Comparison of ENCODE assay signal across 25 mouse cellular contexts in the genomic region with DNA sequence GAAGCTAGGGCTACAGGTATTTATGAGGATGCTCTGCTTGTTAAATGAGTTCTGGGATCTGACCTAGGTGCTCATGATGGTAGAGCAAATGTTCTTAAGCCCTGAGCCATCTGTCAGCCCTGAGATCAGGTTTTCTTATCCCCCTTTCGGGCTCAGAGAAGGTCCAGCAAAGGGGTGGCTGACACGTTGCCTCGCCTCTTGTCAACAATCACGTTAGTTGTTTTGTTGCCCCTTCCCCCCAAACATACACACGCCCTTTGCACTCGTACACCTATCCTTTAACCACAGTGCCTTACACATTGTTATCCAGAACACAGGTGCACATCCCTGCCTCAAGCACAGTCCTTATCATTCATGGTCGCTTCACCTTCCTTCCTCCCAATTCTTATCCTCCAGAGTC. TPM values are rescaled to one million over a fixed set of nuclear protein-coding genes. Genes with fewer than 3 reads are reported as not detected.
DNase-seq lines count a peak whose midpoint lies in the region; ATAC-seq and TF ChIP-seq lines count a peak whose summit lies in the region.
"Had no signal": no experiment of that assay in that cellular context is flagged by ENCODE, and none has a peak within 500 bp of the region (broad histone marks: within the 10 kb centered on the region; RNA-seq: fewer than 3 reads in every experiment).

No protein-coding gene starts in this region.

- ATAC-seq in kidney, embryonic 15.5 days (replicated peaks; ENCODE audit: low FRiP score): no peak
- no peak for ATAC-seq in kidney, embryonic 14.5 days (ENCODE audit: low FRiP score, low TSS enrichment)
- ATAC-seq in megakaryocyte, adult 5-6 weeks (ENCODE audit: poor library complexity, severe bottlenecking): no peak
- ATAC-seq: forebrain, embryonic 14.5 days; forebrain, embryonic 16.5 days had no signal

- no peak overlapping the region for H3K27ac ChIP-seq in heart, embryonic 10.5 days
- H3K27ac ChIP-seq in kidney, embryonic 15.5 days: 0 out of 2 replicates have a peak overlapping the region, but pooled peaks have one; percentile 76
- no peak overlapping the region for H3K27ac ChIP-seq in kidney, embryonic 14.5 days (ENCODE audit: low read depth, low read length)
- H3K27ac ChIP-seq in MEL (ENCODE audit: control insufficient read depth, low read depth, low read length): no peak overlapping the region
- H3K27ac ChIP-seq: embryonic facial prominence, embryonic 13.5 days; embryonic facial prominence, embryonic 15.5 days; forebrain, embryonic 10.5 days; forebrain, embryonic 12.5 days had no signal

- no peaks in the 10 kb centered on the region for H3K9me3 ChIP-seq in heart, embryonic 10.5 days
- H3K9me3 ChIP-seq in kidney, embryonic 15.5 days (replicated peaks): no peaks in the 10 kb centered on the region
- no peaks in the 10 kb centered on the region for H3K9me3 ChIP-seq in kidney, embryonic 14.5 days (ENCODE audit: control insufficient read depth, low read length)
- no peaks in the 10 kb centered on the region for H3K9me3 ChIP-seq in MEL (replicated peaks; ENCODE audit: insufficient read depth, low read length)
- H3K9me3 ChIP-seq: embryonic facial prominence, embryonic 13.5 days; embryonic facial prominence, embryonic 15.5 days; forebrain, embryonic 10.5 days; forebrain, embryonic 12.5 days; G1E had no signal

- H3K9ac ChIP-seq in kidney, embryonic 15.5 days: no peak overlapping the region
- H3K9ac ChIP-seq in kidney, embryonic 14.5 days (ENCODE audit: low read depth, low read length): no peak overlapping the region
- H3K9ac ChIP-seq in MEL (ENCODE audit: control insufficient read depth, low read depth, low read length, poor library complexity, severe bottlenecking): no peak overlapping the region
- H3K9ac ChIP-seq: embryonic facial prominence, embryonic 13.5 days; embryonic facial prominence, embryonic 15.5 days; forebrain, embryonic 12.5 days had no signal

- peak in 1 of 2 experiments; percentile 40; a peak in 1 of 4 replicates for TF ChIP-seq POLR2A in MEL (IDR thresholded peaks at IDR 0.05; ENCODE audit: control insufficient read depth in 1 of 2, insufficient read depth in 1 of 2, low read depth in 1 of 2, low read length in 2 of 2, poor library complexity in 1 of 2)

- TF ChIP-seq EP300 in MEL (IDR thresholded peaks at IDR 0.05; ENCODE audit: low read depth in 1 of 2, low read length in 2 of 2): no peak

- H3K79me2 ChIP-seq in MEL (ENCODE audit: control insufficient read depth, insufficient read depth, low read length, poor library complexity): no peaks in the 10 kb centered on the region

- peak; percentile 72 for DNase-seq in heart, embryonic 10.5 days (ENCODE audit: low spot score)
- DNase-seq in heart, postnatal 14 days: no peak
- no peak for DNase-seq in MEL (ENCODE audit: low read depth, low spot score)
- no peak for DNase-seq in retina, postnatal 1 day
- DNase-seq: adrenal gland, adult 2 months; adrenal gland, postnatal 10 days; adrenal gland, postnatal 25 days; cerebellum, adult 11 months; cerebellum, adult 18-20 months; cerebellum, adult 8-10 months; cerebellum, adult 9-11 months; cerebellum, postnatal 14 days; cerebellum, postnatal 36 days; embryo, embryonic 11 days had no signal

- TF ChIP-seq RAD21 in MEL (IDR thresholded peaks at IDR 0.05; ENCODE audit: low read depth, low read length): no peak

- no peaks in the 10 kb centered on the region for H3K27me3 ChIP-seq in heart, embryonic 10.5 days (ENCODE audit: insufficient read depth, poor library complexity, severe bottlenecking)
- no peaks in the 10 kb centered on the region for H3K27me3 ChIP-seq in kidney, embryonic 15.5 days
- no peaks in the 10 kb centered on the region for H3K27me3 ChIP-seq in kidney, embryonic 14.5 days (ENCODE audit: control insufficient read depth, insufficient read depth, low read length)
- no peaks in the 10 kb centered on the region for H3K27me3 ChIP-seq in MEL (ENCODE audit: control insufficient read depth in 1 of 2, insufficient read depth in 2 of 2, low read length in 2 of 2)
- H3K27me3 ChIP-seq: embryonic facial prominence, embryonic 13.5 days; embryonic facial prominence, embryonic 15.5 days; forebrain, embryonic 12.5 days had no signal

- H3K4me3 ChIP-seq in heart, embryonic 10.5 days: no peak overlapping the region
- H3K4me3 ChIP-seq in kidney, embryonic 15.5 days (replicated peaks): no peak overlapping the region
- H3K4me3 ChIP-seq in kidney, embryonic 14.5 days (ENCODE audit: low read length): no peak overlapping the region
- H3K4me3 ChIP-seq in MEL (ENCODE audit: control insufficient read depth in 1 of 2, insufficient read depth in 1 of 2, low read depth in 2 of 2, low read length in 2 of 2): no peak overlapping the region
- H3K4me3 ChIP-seq: embryonic facial prominence, embryonic 13.5 days; embryonic facial prominence, embryonic 15.5 days; erythroblast, embryonic 14.5 days; forebrain, embryonic 10.5 days; forebrain, embryonic 12.5 days had no signal

- no peak for TF ChIP-seq CTCF in MEL (IDR thresholded peaks at IDR 0.05 in 2 of 3, conservative IDR thresholded peaks at IDR 0.05 in 1 of 3; ENCODE audit: control insufficient read depth in 1 of 3, insufficient read depth in 1 of 3, low read depth in 2 of 3, low read length in 3 of 3, poor library complexity in 1 of 3, severe bottlenecking in 1 of 3)

- intact Hi-C loops in heart, postnatal 14 days (cut with DNase I): no loop called here

- H3K4me1 ChIP-seq in heart, embryonic 10.5 days: peaks cover 57% of the 10 kb centered on the region
- peaks cover 70% of the 10 kb centered on the region for H3K4me1 ChIP-seq in kidney, embryonic 15.5 days
- H3K4me1 ChIP-seq in kidney, embryonic 14.5 days (ENCODE audit: control insufficient read depth, insufficient read depth, low read length): peaks cover 42% of the 10 kb centered on the region
- H3K4me1 ChIP-seq in MEL (ENCODE audit: control insufficient read depth in 1 of 2, insufficient read depth in 2 of 2, low read length in 2 of 2): peaks cover 0 to 4% of the 10 kb centered on the region in 2 experiments; a peak in 1 of 4 replicates

- H3K36me3 ChIP-seq in heart, embryonic 10.5 days: peaks cover 14% of the 10 kb centered on the region
- peaks cover 16% of the 10 kb centered on the region for H3K36me3 ChIP-seq in kidney, embryonic 15.5 days
- H3K36me3 ChIP-seq in kidney, embryonic 14.5 days (ENCODE audit: control insufficient read depth, insufficient read depth, low read length): peaks cover 11% of the 10 kb centered on the region
- no peaks in the 10 kb centered on the region; a peak in 1 of 4 replicates for H3K36me3 ChIP-seq in MEL (ENCODE audit: control insufficient read depth in 1 of 2, insufficient read depth in 2 of 2, low read length in 2 of 2)

- no peak overlapping the region for H3K4me2 ChIP-seq in kidney, embryonic 15.5 days
- no peak overlapping the region for H3K4me2 ChIP-seq in kidney, embryonic 14.5 days (replicated peaks; ENCODE audit: low read depth, low read length)
- H3K4me2 ChIP-seq: embryonic facial prominence, embryonic 13.5 days; embryonic facial prominence, embryonic 15.5 days; forebrain, embryonic 12.5 days had no signal

- 66% methylated on average over 7 of the region's 7 CpGs for WGBS in heart, embryonic 10.5 days
- 78% methylated on average over 7 of the region's 7 CpGs for WGBS in kidney, embryonic 15.5 days
- 80% methylated on average over 7 of the region's 7 CpGs for WGBS in kidney, embryonic 14.5 days

TF ChIP-seq in MEL, 35 proteins besides CTCF, POLR2A, EP300 and RAD21:
- TF ChIP-seq POLR2AphosphoS2 (IDR thresholded peaks at IDR 0.05; ENCODE audit: low read length): peak; percentile 25
- TF ChIP-seq MYB (IDR thresholded peaks at IDR 0.05; ENCODE audit: low read depth, low read length): no peak
- TF ChIP-seq CHD1 (IDR thresholded peaks at IDR 0.05; ENCODE audit: low read depth, low read length): no peak
- TF ChIP-seq MEF2A (IDR thresholded peaks at IDR 0.05; ENCODE audit: extremely low read depth, insufficient replicate concordance, low read depth, low read length, poor library complexity, severe bottlenecking): no peak
- peak; percentile 90 for TF ChIP-seq POLR2AphosphoS5 (IDR thresholded peaks at IDR 0.05; ENCODE audit: borderline replicate concordance, low read depth, low read length)
- TF ChIP-seq ZC3H11A (IDR thresholded peaks at IDR 0.05; ENCODE audit: low read depth, low read length): no peak
- TF ChIP-seq MXI1 (IDR thresholded peaks at IDR 0.05; ENCODE audit: low read depth, low read length): no peak; the same call in 1 of the 2 replicates

RNA-seq across cellular contexts. Expression of a gene that starts 26.2 kb away (rescaled TPM):
- 18.3 and 34.7 TPM in 2 replicates for polyA plus RNA-seq in heart, embryonic 10.5 days (2016; fragmentation: Nextera tagmentation; extraction: Ambion mirVana)
- 100 to 1,000 TPM; 224 to 225 TPM for total RNA-seq in heart, postnatal 14 days (2021)
- 2.9 and 3.0 TPM in 2 replicates for polyA plus RNA-seq in kidney, embryonic 15.5 days (2015; fragmentation: Nextera tagmentation; extraction: Ambion mirVana)
- 2.2 and 3.6 TPM in 2 replicates for polyA plus RNA-seq in kidney, embryonic 14.5 days (2014; fragmentation: Nextera tagmentation; extraction: Ambion mirVana)
- total RNA-seq in MEL (2012; rRNA removed): 37.3 and 40.5 TPM in 2 replicates
- 10 to 100 TPM in 1 of 2 experiments, not detected in 1; 58.6 TPM for polyA plus RNA-seq in MEL (2012; ENCODE audit: insufficient read depth in 1 of 2, insufficient read length in 2 of 2, low read depth in 1 of 2, low replicate concordance in 2 of 2, missing spikeins in 1 of 2)
- not detected in 2 replicates for total RNA-seq in megakaryocyte, adult 5-6 weeks (2015)
- 0.11 TPM in 1 of 2 replicates, not detected in the other for total RNA-seq in megakaryocyte, adult 5-6 weeks (2017)
- polyA plus RNA-seq: erythroblast, embryonic 14.5 days had no signal

RNA-seq across cellular contexts. Expression of a gene that starts 50.7 kb away (rescaled TPM):
- polyA plus RNA-seq in heart, embryonic 10.5 days (2016; fragmentation: Nextera tagmentation; extraction: Ambion mirVana): 47.0 and 64.8 TPM in 2 replicates
- total RNA-seq in heart, postnatal 14 days (2021): 10 to 100 TPM; 22.1 to 22.8 TPM
- polyA plus RNA-seq in kidney, embryonic 15.5 days (2015; fragmentation: Nextera tagmentation; extraction: Ambion mirVana): 74.7 and 75.6 TPM in 2 replicates
- polyA plus RNA-seq in kidney, embryonic 14.5 days (2014; fragmentation: Nextera tagmentation; extraction: Ambion mirVana): 80.2 and 83.5 TPM in 2 replicates
- total RNA-seq in MEL (2012; rRNA removed): 100 and 109 TPM in 2 replicates
- 100 to 1,000 TPM; 118 to 129 TPM for polyA plus RNA-seq in MEL (2012; ENCODE audit: insufficient read depth in 1 of 2, insufficient read length in 2 of 2, low read depth in 1 of 2, low replicate concordance in 2 of 2, missing spikeins in 1 of 2)
- 91.2 and 91.7 TPM in 2 replicates for total RNA-seq in megakaryocyte, adult 5-6 weeks (2015)
- 108 and 122 TPM in 2 replicates for total RNA-seq in megakaryocyte, adult 5-6 weeks (2017)
